Comparison of ENCODE assay signal across 29 mouse cellular contexts in the genomic region with DNA sequence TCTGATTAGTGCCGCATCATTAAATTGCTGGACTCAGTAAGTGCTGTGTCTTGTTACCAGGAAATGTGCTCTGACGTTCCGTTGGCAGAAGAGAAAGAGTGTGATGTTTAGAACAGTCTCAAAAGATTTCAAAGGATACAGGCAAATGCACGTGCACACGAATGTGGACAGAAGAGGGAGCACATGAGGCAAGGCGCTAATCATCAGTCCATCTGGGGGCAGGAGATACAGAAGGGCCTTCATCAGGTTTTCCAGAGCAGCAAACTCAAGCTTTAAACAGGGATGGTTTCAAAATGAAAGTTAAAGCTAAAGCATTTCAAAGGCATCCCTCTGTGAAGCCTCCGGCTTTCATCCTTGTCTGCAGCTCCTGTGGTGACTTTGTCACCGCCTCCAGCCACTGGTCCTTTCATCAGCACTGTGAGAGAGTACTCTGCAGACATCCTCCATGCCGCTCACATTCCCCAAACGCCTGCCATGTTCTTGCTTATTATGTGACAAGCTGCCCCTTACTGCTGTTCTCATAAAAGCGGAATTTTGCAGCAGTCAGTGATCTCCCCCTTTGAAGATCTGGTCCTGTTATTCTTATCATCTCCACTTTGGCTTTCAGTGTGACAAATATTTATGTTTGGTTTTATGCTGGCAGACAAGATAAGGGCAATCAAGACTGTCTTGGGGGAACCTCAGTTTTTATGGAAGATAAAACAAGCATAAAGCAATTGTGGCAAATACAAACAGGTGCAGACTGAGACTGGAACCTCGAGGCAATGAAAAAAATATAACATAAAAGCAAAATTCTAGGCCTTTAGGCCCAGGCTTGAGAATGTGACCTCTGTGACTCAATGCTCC.
DNase-seq lines count a peak whose midpoint lies in the region; ATAC-seq and TF ChIP-seq lines count a peak whose summit lies in the region.
"Had no signal": no experiment of that assay in that cellular context is flagged by ENCODE, and none has a peak within 500 bp of the region (broad histone marks: within the 10 kb centered on the region; RNA-seq: fewer than 3 reads in every experiment).

No protein-coding gene starts in this region.

- no peaks in the 10 kb centered on the region for H3K36me3 ChIP-seq in forebrain, embryonic 15.5 days
- no peaks in the 10 kb centered on the region for H3K36me3 ChIP-seq in forebrain, embryonic 11.5 days (ENCODE audit: control insufficient read depth, insufficient read depth, low read length)
- no peaks in the 10 kb centered on the region for H3K36me3 ChIP-seq in intestine, postnatal 0 days (ENCODE audit: control insufficient read depth, insufficient read depth)
- H3K36me3 ChIP-seq in intestine, embryonic 16.5 days (ENCODE audit: control insufficient read depth, insufficient read depth, low read length), result no peaks in the 10 kb centered on the region
- H3K36me3 ChIP-seq: heart, embryonic 15.5 days; limb, embryonic 10.5 days; limb, embryonic 15.5 days; liver, embryonic 13.5 days; neural tube, embryonic 15.5 days; stomach, embryonic 15.5 days had no signal

- intact Hi-C loops in left cerebral cortex, postnatal 4 days (cut with DNase I), result no loop called here

- no peaks in the 10 kb centered on the region for H3K9me3 ChIP-seq in forebrain, embryonic 15.5 days
- no peaks in the 10 kb centered on the region for H3K9me3 ChIP-seq in forebrain, embryonic 11.5 days (ENCODE audit: control insufficient read depth, low read length)
- no peaks in the 10 kb centered on the region for H3K9me3 ChIP-seq in intestine, postnatal 0 days (ENCODE audit: control insufficient read depth)
- no peaks in the 10 kb centered on the region for H3K9me3 ChIP-seq in intestine, embryonic 16.5 days (ENCODE audit: control insufficient read depth, low read length)
- H3K9me3 ChIP-seq: heart, embryonic 15.5 days; limb, embryonic 10.5 days; limb, embryonic 15.5 days; liver, embryonic 13.5 days; neural tube, embryonic 15.5 days; stomach, embryonic 15.5 days had no signal

- no peaks in the 10 kb centered on the region for H3K4me1 ChIP-seq in forebrain, embryonic 15.5 days
- H3K4me1 ChIP-seq in forebrain, embryonic 11.5 days (replicated peaks; ENCODE audit: control insufficient read depth, insufficient read depth, low read length), result no peaks in the 10 kb centered on the region
- no peaks in the 10 kb centered on the region for H3K4me1 ChIP-seq in intestine, postnatal 0 days (replicated peaks; ENCODE audit: control insufficient read depth, insufficient read depth, low read length)
- H3K4me1 ChIP-seq in intestine, embryonic 16.5 days (ENCODE audit: control insufficient read depth, insufficient read depth, low read length), result no peaks in the 10 kb centered on the region
- H3K4me1 ChIP-seq: liver, embryonic 13.5 days; megakaryocyte, embryonic 14.5 days; stomach, embryonic 15.5 days had no signal

- no peaks in the 10 kb centered on the region for H3K27me3 ChIP-seq in forebrain, embryonic 15.5 days
- H3K27me3 ChIP-seq in forebrain, embryonic 11.5 days (ENCODE audit: control insufficient read depth, insufficient read depth, low read length), result no peaks in the 10 kb centered on the region
- H3K27me3 ChIP-seq in intestine, postnatal 0 days (replicated peaks; ENCODE audit: control insufficient read depth, insufficient read depth, low read length), result no peaks in the 10 kb centered on the region
- no peaks in the 10 kb centered on the region for H3K27me3 ChIP-seq in intestine, embryonic 16.5 days (replicated peaks; ENCODE audit: control insufficient read depth, insufficient read depth, low read length)
- H3K27me3 ChIP-seq: heart, embryonic 15.5 days; limb, embryonic 15.5 days; liver, embryonic 13.5 days; neural tube, embryonic 15.5 days; stomach, embryonic 15.5 days had no signal

- WGBS in forebrain, embryonic 15.5 days, result 48% methylated on average over 12 of the region's 12 CpGs
- WGBS in forebrain, embryonic 11.5 days, result 57% methylated on average over 12 of the region's 12 CpGs
- WGBS in intestine, postnatal 0 days, result 70% methylated on average over 12 of the region's 12 CpGs
- 63% methylated on average over 12 of the region's 12 CpGs for WGBS in intestine, embryonic 16.5 days

- no peak overlapping the region for H3K4me2 ChIP-seq in forebrain, embryonic 15.5 days (replicated peaks)
- H3K4me2 ChIP-seq in forebrain, embryonic 11.5 days (ENCODE audit: low read depth, low read length, severe bottlenecking), result no peak overlapping the region
- H3K4me2 ChIP-seq in intestine, postnatal 0 days (replicated peaks; ENCODE audit: low read depth), result no peak overlapping the region
- no peak overlapping the region for H3K4me2 ChIP-seq in intestine, embryonic 16.5 days (ENCODE audit: low read depth, low read length)
- H3K4me2 ChIP-seq: heart, embryonic 15.5 days; hindbrain, embryonic 14.5 days; limb, embryonic 15.5 days; liver, embryonic 13.5 days; neural tube, embryonic 15.5 days; stomach, embryonic 15.5 days had no signal

- no peak overlapping the region for H3K4me3 ChIP-seq in forebrain, embryonic 15.5 days
- no peak overlapping the region for H3K4me3 ChIP-seq in forebrain, embryonic 11.5 days (ENCODE audit: low read depth, low read length)
- no peak overlapping the region for H3K4me3 ChIP-seq in intestine, postnatal 0 days (ENCODE audit: low read depth, low read length)
- H3K4me3 ChIP-seq in intestine, embryonic 16.5 days (ENCODE audit: low read length), result no peak overlapping the region
- H3K4me3 ChIP-seq: heart, embryonic 15.5 days; limb, embryonic 10.5 days; limb, embryonic 15.5 days; liver, embryonic 13.5 days; megakaryocyte, embryonic 14.5 days; neural tube, embryonic 15.5 days; stomach, embryonic 15.5 days had no signal

- ATAC-seq in forebrain, embryonic 15.5 days (replicated peaks), result peak; percentile 46; the same call in 1 of the 2 replicates
- ATAC-seq in forebrain, embryonic 11.5 days (replicated peaks; ENCODE audit: low FRiP score), result no peak
- ATAC-seq in intestine, postnatal 0 days, result no peak
- no peak for ATAC-seq in intestine, embryonic 16.5 days
- ATAC-seq: inflammation-experienced regulatory T-cells, adult 6 months; lung, postnatal 0 days had no signal

- TF ChIP-seq POLR2A in brain, embryonic 14.5 days (IDR thresholded peaks at IDR 0.05; ENCODE audit: borderline replicate concordance, extremely low read depth, insufficient read depth, insufficient read length, poor library complexity, severe bottlenecking), result no peak

- no peak overlapping the region for H3K9ac ChIP-seq in forebrain, embryonic 15.5 days (replicated peaks)
- H3K9ac ChIP-seq in forebrain, embryonic 11.5 days (ENCODE audit: low read length), result no peak overlapping the region
- no peak overlapping the region for H3K9ac ChIP-seq in intestine, postnatal 0 days (ENCODE audit: low read depth, low read length)
- H3K9ac ChIP-seq in intestine, embryonic 16.5 days (ENCODE audit: low read depth, low read length), result no peak overlapping the region
- H3K9ac ChIP-seq: heart, embryonic 15.5 days; hindbrain, embryonic 14.5 days; limb, embryonic 15.5 days; liver, embryonic 13.5 days; neural tube, embryonic 15.5 days; stomach, embryonic 15.5 days had no signal

- 0 out of 2 replicates have a peak overlapping the region, but pooled peaks have one; percentile 2 for H3K27ac ChIP-seq in forebrain, embryonic 15.5 days (replicated peaks)
- H3K27ac ChIP-seq in forebrain, embryonic 11.5 days (ENCODE audit: low read depth, low read length), result no peak overlapping the region
- no peak overlapping the region for H3K27ac ChIP-seq in intestine, postnatal 0 days (ENCODE audit: low read depth, low read length)
- H3K27ac ChIP-seq in intestine, embryonic 16.5 days (ENCODE audit: low read length), result no peak overlapping the region
- H3K27ac ChIP-seq: heart, embryonic 15.5 days; hindbrain, embryonic 14.5 days; limb, embryonic 10.5 days; limb, embryonic 15.5 days; liver, embryonic 13.5 days; neural tube, embryonic 15.5 days; stomach, embryonic 15.5 days had no signal

- peak; percentile 18; the same call in 1 of the 2 replicates for TF ChIP-seq CTCF in intestine, postnatal 0 days (IDR thresholded peaks at IDR 0.05; ENCODE audit: low read depth)
- no peak for TF ChIP-seq CTCF in brain, embryonic 14.5 days (IDR thresholded peaks at IDR 0.05; ENCODE audit: borderline replicate concordance, extremely low read depth, insufficient read depth, insufficient read length)

- no peak for DNase-seq in forebrain, embryonic 11.5 days (ENCODE audit: low spot score)
- peak; percentile 36 for DNase-seq in R1 (ENCODE audit: low read depth, low spot score)
- peak; percentile 82 for DNase-seq in brain, embryonic 14.5 days (ENCODE audit: low read depth)
- DNase-seq in left cerebral cortex, postnatal 4 days, result no peak
- no peak for DNase-seq in ovary, postnatal 36 days (ENCODE audit: low spot score)
- DNase-seq: adrenal gland, postnatal 10 days; B cell, adult 2 months; cerebellum, adult 11-12 months; cerebellum, postnatal 36 days; heart, postnatal 4 days; kidney, adult 2 months; kidney, postnatal 36 days; layer of hippocampus, postnatal 36 days; liver, embryonic 13.5 days; lung, adult 18-20 months; lung, postnatal 4 days; right cerebral cortex, postnatal 25 days had no signal

Comparison
In these comparisons a context has a peak if more than half of its experiments do, and no peak if none do; other contexts are left out.
1. DNase-seq: peak in R1 (single experiment) and brain, embryonic 14.5 days (single experiment); none in forebrain, embryonic 11.5 days (single experiment), left cerebral cortex, postnatal 4 days (single experiment) and ovary, postnatal 36 days (single experiment).